Mouse (Mus musculus): Measurements from ENCODE around the gene Mvk. TPM values are rescaled to one million over a fixed set of nuclear protein-coding genes. Genes with fewer than 3 reads are reported as not detected.

Mvk gene
- polyA plus RNA-seq, 1 experiment: 6.7 TPM

DNA sequence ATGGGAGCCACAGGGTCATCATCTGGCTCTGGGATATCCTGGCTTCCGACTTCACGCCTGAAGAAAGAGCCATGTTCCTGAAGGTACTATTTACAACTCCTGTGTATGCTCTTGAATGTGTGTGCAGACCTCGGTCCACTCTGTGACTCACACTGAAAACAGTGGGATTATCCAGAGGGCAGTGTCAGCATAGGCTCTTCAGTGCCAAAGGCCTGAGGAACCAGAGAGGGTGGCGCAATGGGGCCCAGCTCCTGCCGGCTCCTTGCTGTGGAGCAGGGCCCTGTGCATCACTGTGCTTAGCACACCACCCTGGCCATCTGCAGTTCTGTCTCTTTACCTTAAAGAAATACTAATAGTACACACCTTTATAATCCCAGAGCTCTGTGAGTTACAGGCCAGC is 28.5 kb upstream of the Mvk start:
- H3K27ac ChIP-seq (ENCODE audit: control insufficient read depth, insufficient read depth, low read depth, low read length, poor library complexity): no peak overlapping the region
- H3K4me3 ChIP-seq (replicated peaks; ENCODE audit: control insufficient read depth, low read depth, low read length): no peak overlapping the region
- TF ChIP-seq POLR2A (IDR thresholded peaks at IDR 0.05; ENCODE audit: borderline replicate concordance, control insufficient read depth, low read depth, low read length) (no peak), CTCF (IDR thresholded peaks at IDR 0.05; ENCODE audit: control insufficient read depth, insufficient read depth, low read length) (no peak)
- H3K4me1 ChIP-seq (ENCODE audit: control insufficient read depth, insufficient read depth, low read length): no peaks in the 10 kb centered on the region
- WGBS: 84% methylated on average over 5 of the region's 5 CpGs

DNA sequence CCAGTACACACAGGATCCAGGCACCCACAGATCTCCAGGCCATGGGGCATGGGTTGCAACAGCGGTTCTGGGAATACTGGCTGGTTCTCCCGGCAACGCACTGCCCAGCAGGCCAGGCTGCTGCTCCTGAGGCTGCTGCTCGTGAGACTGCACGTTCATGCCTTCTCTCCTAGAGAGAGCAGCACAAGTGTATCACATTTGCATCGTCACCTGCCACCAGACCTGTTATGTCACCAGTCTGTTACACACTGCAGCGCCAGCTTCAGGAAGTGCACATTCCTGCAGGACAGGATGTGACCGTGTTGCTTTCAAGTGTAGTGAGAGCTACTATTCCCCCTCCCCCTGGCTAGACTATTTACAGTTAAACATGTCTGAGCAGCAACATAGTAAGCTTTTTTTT is 27.2 kb upstream of the Mvk start:
- TF ChIP-seq POLR2A (IDR thresholded peaks at IDR 0.05; ENCODE audit: borderline replicate concordance, control insufficient read depth, low read depth, low read length): no peak
- TF ChIP-seq CTCF (IDR thresholded peaks at IDR 0.05; ENCODE audit: control insufficient read depth, insufficient read depth, low read length): no peak
- no peak overlapping the region for H3K4me3 ChIP-seq (replicated peaks; ENCODE audit: control insufficient read depth, low read depth, low read length)
- 57% methylated on average over 8 of the region's 8 CpGs for whole genome bisulfite sequencing
- H3K27ac ChIP-seq (ENCODE audit: control insufficient read depth, insufficient read depth, low read depth, low read length, poor library complexity): no peak overlapping the region
- H3K4me1 ChIP-seq (ENCODE audit: control insufficient read depth, insufficient read depth, low read length): no peaks in the 10 kb centered on the region

DNA sequence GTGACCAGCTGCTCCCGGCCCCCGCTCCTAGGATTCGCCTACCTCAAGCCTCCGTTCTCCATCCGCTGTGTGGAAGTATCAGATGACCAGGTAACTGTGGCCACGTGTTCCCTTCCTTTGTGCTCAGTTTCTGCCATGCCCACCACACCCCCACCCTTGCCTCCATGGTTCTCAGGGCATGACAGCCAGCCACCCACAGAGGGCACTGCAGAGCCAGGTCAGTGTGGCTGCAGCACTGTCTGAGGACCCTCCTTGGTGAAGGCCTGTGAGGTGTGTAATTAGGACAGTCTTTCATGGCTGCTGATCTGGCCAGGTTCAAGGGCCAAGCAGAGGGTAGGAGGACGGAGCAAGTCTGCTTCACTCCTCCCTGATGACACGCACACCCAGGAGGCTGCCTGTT is 25.5 kb upstream of the Mvk start:
- TF ChIP-seq POLR2A (IDR thresholded peaks at IDR 0.05; ENCODE audit: borderline replicate concordance, control insufficient read depth, low read depth, low read length) (no peak), CTCF (IDR thresholded peaks at IDR 0.05; ENCODE audit: control insufficient read depth, insufficient read depth, low read length) (peak; percentile 26; the same call in 1 of the 2 replicates)
- no peak overlapping the region for H3K4me3 ChIP-seq (replicated peaks; ENCODE audit: control insufficient read depth, low read depth, low read length)
- no peak overlapping the region for H3K27ac ChIP-seq (ENCODE audit: control insufficient read depth, insufficient read depth, low read depth, low read length, poor library complexity)
- H3K4me1 ChIP-seq (ENCODE audit: control insufficient read depth, insufficient read depth, low read length): no peaks in the 10 kb centered on the region
- WGBS: 90% methylated on average over 8 of the region's 8 CpGs

DNA sequence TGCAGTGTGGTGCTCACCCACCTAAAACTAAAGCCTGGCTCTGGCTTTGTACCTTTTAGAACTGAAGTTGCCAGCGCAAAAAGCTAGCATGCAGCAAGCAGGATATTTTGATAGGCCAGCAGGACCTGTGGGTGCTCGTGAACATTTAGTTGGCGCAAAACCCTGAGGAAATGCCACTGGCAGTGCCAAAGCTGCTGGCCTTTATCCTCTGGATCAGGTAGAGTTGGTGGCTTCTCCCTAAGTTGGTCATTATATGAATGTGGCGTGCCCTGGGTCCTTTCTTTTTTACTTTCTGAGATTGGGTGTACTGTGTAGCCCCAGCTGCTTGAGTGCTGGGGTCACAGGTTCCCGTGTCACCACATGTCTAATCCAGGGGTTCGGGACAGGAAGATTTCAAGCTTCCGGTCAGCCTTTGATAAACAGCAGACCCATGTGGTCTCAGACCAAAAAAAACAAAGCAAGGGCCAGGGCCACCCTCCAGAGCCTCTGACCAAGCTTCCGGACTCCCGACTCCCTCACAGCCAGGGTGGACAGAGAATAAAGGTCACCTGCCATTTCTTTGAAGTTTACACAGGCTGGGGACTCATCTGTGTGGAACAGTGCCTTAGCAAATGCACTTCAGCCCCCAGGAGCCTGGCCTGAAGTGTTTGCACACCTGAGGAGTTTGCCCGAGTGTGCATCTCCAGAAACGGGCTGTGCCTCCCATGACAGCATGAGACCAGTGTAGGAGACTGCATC is 22.3 kb upstream of the Mvk start:
- no peak overlapping the region for H3K27ac ChIP-seq (ENCODE audit: control insufficient read depth, insufficient read depth, low read depth, low read length, poor library complexity)
- WGBS: 84% methylated on average over 11 of the region's 11 CpGs

DNA sequence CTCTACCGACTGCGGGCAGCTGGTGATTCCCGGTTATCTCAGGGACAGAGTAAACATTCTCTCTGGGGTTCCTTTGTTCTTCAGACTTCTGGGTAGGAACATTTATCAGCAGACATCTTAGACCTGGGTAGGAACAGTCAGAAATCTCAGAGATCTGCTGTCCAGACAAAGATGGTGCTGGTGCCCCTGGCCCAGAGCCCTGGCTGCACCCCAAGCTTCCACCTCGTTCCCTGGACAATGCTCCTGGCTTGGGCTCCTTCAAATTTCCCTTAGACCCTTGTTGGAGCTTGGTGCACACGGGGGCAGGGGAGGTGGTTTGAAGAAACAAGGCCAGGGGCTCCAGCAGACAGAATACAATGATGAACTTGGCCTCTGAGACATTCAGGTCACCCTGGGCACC is 21.5 kb upstream of the Mvk start:
- TF ChIP-seq POLR2A (IDR thresholded peaks at IDR 0.05; ENCODE audit: borderline replicate concordance, control insufficient read depth, low read depth, low read length) (no peak), CTCF (IDR thresholded peaks at IDR 0.05; ENCODE audit: control insufficient read depth, insufficient read depth, low read length) (no peak)
- Histone ChIP-seq H3K4me3 (replicated peaks; ENCODE audit: control insufficient read depth, low read depth, low read length) (no peak overlapping the region), H3K4me1 (ENCODE audit: control insufficient read depth, insufficient read depth, low read length) (no peaks in the 10 kb centered on the region), H3K27ac (ENCODE audit: control insufficient read depth, insufficient read depth, low read depth, low read length, poor library complexity) (no peak overlapping the region)
- 68% methylated on average over 5 of the region's 5 CpGs for WGBS

More for the DNA sequence above, 22.3 kb upstream of the Mvk start:
- TF ChIP-seq CTCF (IDR thresholded peaks at IDR 0.05; ENCODE audit: control insufficient read depth, insufficient read depth, low read length) (no peak), POLR2A (IDR thresholded peaks at IDR 0.05; ENCODE audit: borderline replicate concordance, control insufficient read depth, low read depth, low read length) (no peak)
- H3K4me1 ChIP-seq (ENCODE audit: control insufficient read depth, insufficient read depth, low read length): no peaks in the 10 kb centered on the region
- H3K4me3 ChIP-seq (replicated peaks; ENCODE audit: control insufficient read depth, low read depth, low read length): no peak overlapping the region

DNA sequence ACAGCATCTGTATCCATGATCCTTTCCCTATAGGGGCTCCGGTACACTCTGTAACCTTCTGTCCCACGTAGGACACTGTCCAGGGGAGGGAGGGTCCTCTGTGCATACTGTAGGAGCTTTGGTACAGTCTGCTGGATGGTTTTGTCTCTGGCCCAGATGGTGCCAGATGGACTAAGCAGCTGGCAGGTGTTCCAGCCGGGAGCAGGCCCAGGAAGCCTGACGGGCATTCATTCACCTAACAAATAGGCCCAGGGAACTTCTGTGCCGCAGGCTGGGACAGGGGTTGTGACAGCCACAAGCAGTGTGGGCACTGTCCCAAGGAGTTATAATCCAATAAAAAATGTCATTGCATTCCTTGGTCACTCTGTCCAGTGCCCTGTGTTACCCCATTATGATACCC is 20.1 kb upstream of the Mvk start:
- 85% methylated on average over 5 of the region's 5 CpGs for WGBS
- Histone ChIP-seq H3K4me3 (replicated peaks; ENCODE audit: control insufficient read depth, low read depth, low read length) (no peak overlapping the region), H3K4me1 (ENCODE audit: control insufficient read depth, insufficient read depth, low read length) (no peaks in the 10 kb centered on the region), H3K27ac (ENCODE audit: control insufficient read depth, insufficient read depth, low read depth, low read length, poor library complexity) (no peak overlapping the region)
- TF ChIP-seq CTCF (IDR thresholded peaks at IDR 0.05; ENCODE audit: control insufficient read depth, insufficient read depth, low read length) (no peak), POLR2A (IDR thresholded peaks at IDR 0.05; ENCODE audit: borderline replicate concordance, control insufficient read depth, low read depth, low read length) (no peak)

DNA sequence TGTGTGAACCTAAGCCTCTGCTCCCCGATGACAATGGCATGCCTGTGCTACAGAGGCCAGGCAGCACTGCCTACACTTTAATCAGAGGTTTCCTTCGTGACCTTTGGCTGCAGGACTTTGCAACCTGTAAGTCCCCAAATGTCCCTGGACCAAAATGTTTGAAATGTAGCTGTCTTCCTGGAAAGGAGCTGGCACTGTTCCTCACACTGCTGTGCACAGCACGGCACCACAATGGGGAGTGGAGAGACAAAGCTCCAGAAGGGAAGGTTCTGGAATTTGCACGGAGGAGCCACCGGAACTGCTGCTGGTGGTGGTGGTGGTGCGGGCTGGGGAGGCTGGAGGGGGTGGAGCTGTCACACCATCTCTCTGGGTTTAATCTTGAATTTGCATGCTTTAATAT is 17.3 kb upstream of the Mvk start:
- WGBS: 76% methylated on average over 6 of the region's 6 CpGs
- Histone ChIP-seq H3K4me3 (replicated peaks; ENCODE audit: control insufficient read depth, low read depth, low read length) (no peak overlapping the region), H3K27ac (ENCODE audit: control insufficient read depth, insufficient read depth, low read depth, low read length, poor library complexity) (no peak overlapping the region), H3K4me1 (ENCODE audit: control insufficient read depth, insufficient read depth, low read length) (no peaks in the 10 kb centered on the region)
- TF ChIP-seq CTCF (IDR thresholded peaks at IDR 0.05; ENCODE audit: control insufficient read depth, insufficient read depth, low read length) (no peak), POLR2A (IDR thresholded peaks at IDR 0.05; ENCODE audit: borderline replicate concordance, control insufficient read depth, low read depth, low read length) (no peak)

DNA sequence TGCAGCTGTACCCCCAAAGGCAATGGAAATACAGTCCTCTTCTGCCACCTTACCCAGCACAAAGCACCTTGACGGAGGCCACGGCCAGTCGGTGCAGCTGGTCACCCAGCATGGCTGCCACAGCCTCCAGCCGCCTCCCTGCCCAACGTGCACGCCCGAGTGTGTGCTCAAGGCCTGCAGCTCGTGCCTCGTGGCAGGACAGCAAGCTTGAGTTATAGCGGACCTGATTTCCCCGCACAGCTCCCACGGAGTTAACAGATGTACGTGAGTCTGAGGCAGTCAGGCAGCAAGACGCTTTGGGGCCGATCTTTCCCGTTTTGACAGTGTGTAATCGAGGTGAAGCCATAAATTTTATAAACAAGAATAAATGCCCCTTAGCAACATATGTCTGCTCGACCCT is 15.4 kb upstream of the Mvk start:
- Histone ChIP-seq H3K4me1 (ENCODE audit: control insufficient read depth, insufficient read depth, low read length) (no peaks in the 10 kb centered on the region), H3K27ac (ENCODE audit: control insufficient read depth, insufficient read depth, low read depth, low read length, poor library complexity) (no peak overlapping the region), H3K4me3 (replicated peaks; ENCODE audit: control insufficient read depth, low read depth, low read length) (no peak overlapping the region)
- TF ChIP-seq POLR2A (IDR thresholded peaks at IDR 0.05; ENCODE audit: borderline replicate concordance, control insufficient read depth, low read depth, low read length) (no peak), CTCF (IDR thresholded peaks at IDR 0.05; ENCODE audit: control insufficient read depth, insufficient read depth, low read length) (no peak)
- 73% methylated on average over 18 of the region's 18 CpGs for WGBS

DNA sequence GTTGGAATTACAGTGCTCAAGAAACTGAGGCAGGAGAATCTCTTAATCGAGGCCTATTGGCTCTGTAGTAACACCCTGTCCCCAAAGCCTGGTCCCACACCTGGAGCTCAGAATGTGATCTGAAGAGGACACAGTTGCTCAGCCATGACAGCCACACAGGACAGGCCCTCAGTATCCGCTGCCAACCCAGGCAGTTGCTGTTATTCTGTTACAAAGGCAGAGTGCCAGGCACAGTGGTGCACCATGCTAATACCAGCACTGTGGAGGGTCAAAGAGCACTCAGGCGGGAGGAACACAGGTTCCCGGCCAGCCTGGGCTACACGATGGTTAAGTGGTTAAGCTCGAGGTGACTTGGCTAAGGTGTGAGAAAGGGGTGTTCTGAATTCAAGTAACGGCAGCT is 14.3 kb upstream of the Mvk start:
- Histone ChIP-seq H3K27ac (ENCODE audit: control insufficient read depth, insufficient read depth, low read depth, low read length, poor library complexity) (no peak overlapping the region), H3K4me3 (replicated peaks; ENCODE audit: control insufficient read depth, low read depth, low read length) (no peak overlapping the region), H3K4me1 (ENCODE audit: control insufficient read depth, insufficient read depth, low read length) (no peaks in the 10 kb centered on the region)
- WGBS: 75% methylated on average over 7 of the region's 7 CpGs
- TF ChIP-seq CTCF (IDR thresholded peaks at IDR 0.05; ENCODE audit: control insufficient read depth, insufficient read depth, low read length): no peak
- no peak for TF ChIP-seq POLR2A (IDR thresholded peaks at IDR 0.05; ENCODE audit: borderline replicate concordance, control insufficient read depth, low read depth, low read length)

Data from bone marrow, adult 2 months (tissue).